Mouse (Mus musculus): ENCODE measurements at regions not wholly inside any gene's neighbourhood (a gene's known extent, or its start where the extent isn't known, plus 50 kb on each side); places are given as distances from the start of the nearest gene placed in this dataset.

- Histone ChIP-seq H3K36me3 (ENCODE audit: control insufficient read depth, insufficient read depth, low read length) (no peaks in the 10 kb centered on the region), H3K27ac (replicated peaks; ENCODE audit: low read depth, low read length) (no peak overlapping the region), H3K4me3 (replicated peaks; ENCODE audit: low read length) (no peak overlapping the region), H3K9me3 (ENCODE audit: control insufficient read depth, low read length) (no peaks in the 10 kb centered on the region), H3K4me2 (replicated peaks; ENCODE audit: low read depth, low read length, severe bottlenecking) (no peak overlapping the region), H3K4me1 (ENCODE audit: control insufficient read depth, insufficient read depth, low read length) (no peaks in the 10 kb centered on the region), H3K27me3 (ENCODE audit: control insufficient read depth, insufficient read depth, low read length) (no peaks in the 10 kb centered on the region), H3K9ac (ENCODE audit: low read depth, low read length, severe bottlenecking) (no peak overlapping the region)
- WGBS = 68% methylated on average over 1 of the region's 1 CpGs
- DNase-seq (ENCODE audit: low spot score) (no peak), ATAC-seq (ENCODE audit: low FRiP score, low read depth) (no peak)
- TF ChIP-seq POLR2A (IDR thresholded peaks at IDR 0.05; ENCODE audit: borderline replicate concordance, extremely low read depth, insufficient read depth, insufficient read length) = no peak
These were observed 1082.1 kb upstream of the Zeb2 start for GRCm38 (mm10) chr2:46199341-46199740.

GRCm38 (mm10) chr2:46187265-46187888 is 1070.2 kb upstream of the Zeb2 start:
- TF ChIP-seq POLR2A (IDR thresholded peaks at IDR 0.05; ENCODE audit: borderline replicate concordance, extremely low read depth, insufficient read depth, insufficient read length) = no peak
- H3K9ac ChIP-seq (ENCODE audit: low read depth, low read length, severe bottlenecking) = no peak overlapping the region
- ATAC-seq (ENCODE audit: low FRiP score, low read depth) (peak; percentile 71), DNase-seq (ENCODE audit: low spot score) (peak; percentile 81)
- no peak overlapping the region for H3K4me3 ChIP-seq (replicated peaks; ENCODE audit: low read length)
- H3K27me3 ChIP-seq (ENCODE audit: control insufficient read depth, insufficient read depth, low read length) = no peaks in the 10 kb centered on the region
- H3K36me3 ChIP-seq (ENCODE audit: control insufficient read depth, insufficient read depth, low read length) = no peaks in the 10 kb centered on the region
- H3K4me1 ChIP-seq (ENCODE audit: control insufficient read depth, insufficient read depth, low read length) = 0 out of 2 replicates have a peak, but pooled peaks cover 2% of the 10 kb centered on the region
- no peak overlapping the region for H3K27ac ChIP-seq (replicated peaks; ENCODE audit: low read depth, low read length)
- H3K4me2 ChIP-seq (replicated peaks; ENCODE audit: low read depth, low read length, severe bottlenecking) = no peak overlapping the region
- H3K9me3 ChIP-seq (ENCODE audit: control insufficient read depth, low read length) = no peaks in the 10 kb centered on the region

- Histone ChIP-seq H3K27me3 (ENCODE audit: control insufficient read depth, insufficient read depth, low read length) (no peaks in the 10 kb centered on the region), H3K9me3 (ENCODE audit: control insufficient read depth, low read length) (no peaks in the 10 kb centered on the region), H3K27ac (replicated peaks; ENCODE audit: low read depth, low read length) (no peak overlapping the region), H3K4me1 (ENCODE audit: control insufficient read depth, insufficient read depth, low read length) (0 out of 2 replicates have a peak, but pooled peaks cover 2% of the 10 kb centered on the region), H3K4me3 (replicated peaks; ENCODE audit: low read length) (no peak overlapping the region), H3K4me2 (replicated peaks; ENCODE audit: low read depth, low read length, severe bottlenecking) (no peak overlapping the region), H3K9ac (ENCODE audit: low read depth, low read length, severe bottlenecking) (no peak overlapping the region), H3K36me3 (ENCODE audit: control insufficient read depth, insufficient read depth, low read length) (no peaks in the 10 kb centered on the region)
- WGBS = 22% methylated on average over 2 of the region's 2 CpGs
- TF ChIP-seq POLR2A (IDR thresholded peaks at IDR 0.05; ENCODE audit: borderline replicate concordance, extremely low read depth, insufficient read depth, insufficient read length) = no peak
- ATAC-seq (ENCODE audit: low FRiP score, low read depth) (no peak; the same call in 1 of the 2 replicates), DNase-seq (ENCODE audit: low spot score) (peak; percentile 15)
These were observed 1066.0 kb upstream of the Zeb2 start for GRCm38 (mm10) chr2:46183241-46183640.

GRCm38 (mm10) chr2:46179741-46180140 is 1062.5 kb upstream of the Zeb2 start:
- no peak overlapping the region for H3K4me2 ChIP-seq (replicated peaks; ENCODE audit: low read depth, low read length, severe bottlenecking)
- DNase-seq (ENCODE audit: low spot score) (no peak), ATAC-seq (ENCODE audit: low FRiP score, low read depth) (no peak)
- H3K9ac ChIP-seq (ENCODE audit: low read depth, low read length, severe bottlenecking) = no peak overlapping the region
- whole genome bisulfite sequencing = 35% methylated on average over 4 of the region's 4 CpGs
- no peaks in the 10 kb centered on the region for H3K27me3 ChIP-seq (ENCODE audit: control insufficient read depth, insufficient read depth, low read length)
- no peaks in the 10 kb centered on the region for H3K36me3 ChIP-seq (ENCODE audit: control insufficient read depth, insufficient read depth, low read length)
- no peaks in the 10 kb centered on the region for H3K9me3 ChIP-seq (ENCODE audit: control insufficient read depth, low read length)
- no peak overlapping the region for H3K4me3 ChIP-seq (replicated peaks; ENCODE audit: low read length)
- TF ChIP-seq POLR2A (IDR thresholded peaks at IDR 0.05; ENCODE audit: borderline replicate concordance, extremely low read depth, insufficient read depth, insufficient read length) = no peak
- H3K27ac ChIP-seq (replicated peaks; ENCODE audit: low read depth, low read length) = no peak overlapping the region
- H3K4me1 ChIP-seq (ENCODE audit: control insufficient read depth, insufficient read depth, low read length) = 0 out of 2 replicates have a peak, but pooled peaks cover 2% of the 10 kb centered on the region

GRCm38 (mm10) chr2:46168488-46168887 is 1051.3 kb upstream of the Zeb2 start:
- no peaks in the 10 kb centered on the region for H3K9me3 ChIP-seq (ENCODE audit: control insufficient read depth, low read length)
- WGBS = 41% methylated on average over 1 of the region's 1 CpGs
- DNase-seq (ENCODE audit: low spot score) (no peak), ATAC-seq (ENCODE audit: low FRiP score, low read depth) (no peak)
- no peak overlapping the region for H3K9ac ChIP-seq (ENCODE audit: low read depth, low read length, severe bottlenecking)
- no peak for TF ChIP-seq POLR2A (IDR thresholded peaks at IDR 0.05; ENCODE audit: borderline replicate concordance, extremely low read depth, insufficient read depth, insufficient read length)
- H3K4me2 ChIP-seq (replicated peaks; ENCODE audit: low read depth, low read length, severe bottlenecking) = no peak overlapping the region
- H3K27me3 ChIP-seq (ENCODE audit: control insufficient read depth, insufficient read depth, low read length) = no peaks in the 10 kb centered on the region
- no peaks in the 10 kb centered on the region for H3K36me3 ChIP-seq (ENCODE audit: control insufficient read depth, insufficient read depth, low read length)
- no peak overlapping the region for H3K27ac ChIP-seq (replicated peaks; ENCODE audit: low read depth, low read length)
- no peak overlapping the region for H3K4me3 ChIP-seq (replicated peaks; ENCODE audit: low read length)
- no peaks in the 10 kb centered on the region for H3K4me1 ChIP-seq (ENCODE audit: control insufficient read depth, insufficient read depth, low read length)

All from limb, embryonic 14.5 days (tissue).